Mouse (Mus musculus) mesoderm, embryonic 11.5 days (tissue): ENCODE results near the gene Srebf1.

Experiments
- DNase-seq: peaks from one replicate; pipeline ENCODE4 v3.0.0-alpha.2; 2012; ENCODE audit warnings: low read depth, low spot score

The Srebf1 gene

DNA sequence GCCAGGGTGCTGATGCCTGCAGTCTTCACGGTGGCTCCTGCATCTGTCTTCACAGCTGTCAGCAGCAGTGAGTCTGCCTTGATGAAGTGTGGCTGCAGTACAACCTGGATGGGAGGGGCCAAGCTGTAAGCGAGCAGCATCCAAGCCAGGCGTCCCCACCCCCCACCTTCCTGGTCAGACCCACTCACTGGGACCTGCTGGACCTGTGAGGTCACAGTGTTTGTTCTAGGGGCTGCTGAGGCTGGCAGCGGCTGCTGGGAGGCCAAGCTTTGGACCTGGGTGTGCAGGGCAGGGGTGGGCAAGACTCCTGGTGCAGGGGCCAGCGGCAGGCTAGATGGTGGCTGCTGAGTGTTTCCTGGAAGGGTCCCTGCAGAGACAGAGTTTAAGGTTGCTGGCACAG is 16.2 kb downstream of the Srebf1 start:
- DNase-seq: no peak

DNA sequence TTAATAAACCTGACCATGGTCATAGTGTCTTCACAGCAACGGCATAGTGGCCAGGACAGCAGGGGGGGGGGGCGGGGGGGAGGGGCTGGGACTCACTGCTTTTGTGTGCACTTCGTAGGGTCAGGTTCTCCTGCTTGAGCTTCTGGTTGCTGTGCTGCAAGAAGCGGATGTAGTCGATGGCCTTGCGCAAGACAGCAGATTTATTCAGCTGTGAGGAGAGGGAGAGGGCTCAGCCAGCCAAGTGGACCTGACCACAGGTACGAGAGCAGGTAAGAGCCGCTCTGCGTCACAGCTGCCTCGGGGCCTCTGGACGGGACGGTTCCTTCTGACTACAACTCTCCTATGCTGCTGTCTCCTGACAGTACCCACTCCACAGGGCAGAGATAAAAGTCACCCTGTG is 17.4 kb downstream of the Srebf1 start:
- DNase-seq: no peak

DNA sequence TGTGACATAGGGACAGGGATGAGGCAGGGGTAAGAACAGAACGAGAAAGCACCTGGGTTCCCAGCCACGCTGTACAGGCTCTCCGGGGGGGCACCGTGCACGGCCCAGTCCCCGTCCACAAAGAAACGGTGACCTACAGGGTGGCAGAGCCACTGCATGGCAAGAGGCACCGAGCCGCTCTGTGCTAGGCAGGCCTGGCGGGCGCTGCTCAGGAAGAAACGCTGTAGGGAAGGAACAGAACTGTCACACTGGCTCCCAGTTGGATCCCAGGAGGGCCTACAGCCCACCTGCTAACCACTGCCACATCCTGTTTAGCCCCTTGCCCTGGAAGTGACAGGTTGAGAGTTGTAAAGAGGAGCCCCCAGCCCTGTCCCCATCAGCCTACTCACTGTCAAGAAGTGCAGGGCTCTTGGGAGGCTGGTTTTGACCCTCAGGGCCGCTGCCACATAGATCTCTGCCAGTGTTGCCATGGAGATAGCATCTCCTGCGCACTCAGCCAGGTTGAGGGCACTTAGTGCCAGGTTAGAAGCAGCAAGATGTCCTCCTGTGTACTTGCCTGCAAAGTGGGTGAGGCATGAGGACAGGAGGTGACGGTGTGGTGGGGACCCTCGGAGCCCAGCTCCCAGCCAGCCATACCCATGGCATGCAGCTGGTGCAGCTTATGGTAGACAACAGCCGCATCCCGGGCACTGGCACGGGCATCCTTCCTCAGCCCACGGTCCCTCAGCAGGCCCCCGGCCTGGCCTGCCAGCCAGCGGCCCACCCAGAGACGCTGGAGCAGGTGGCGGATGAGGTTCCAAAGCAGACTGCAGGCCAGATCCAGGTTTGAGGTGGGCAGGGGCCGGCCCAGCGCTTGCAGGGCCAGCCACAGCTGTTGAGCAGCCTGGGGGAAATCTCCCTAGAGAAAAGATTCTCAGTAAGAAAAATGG is 19.4 kb downstream of the Srebf1 start:
- DNase-seq: no peak

DNA sequence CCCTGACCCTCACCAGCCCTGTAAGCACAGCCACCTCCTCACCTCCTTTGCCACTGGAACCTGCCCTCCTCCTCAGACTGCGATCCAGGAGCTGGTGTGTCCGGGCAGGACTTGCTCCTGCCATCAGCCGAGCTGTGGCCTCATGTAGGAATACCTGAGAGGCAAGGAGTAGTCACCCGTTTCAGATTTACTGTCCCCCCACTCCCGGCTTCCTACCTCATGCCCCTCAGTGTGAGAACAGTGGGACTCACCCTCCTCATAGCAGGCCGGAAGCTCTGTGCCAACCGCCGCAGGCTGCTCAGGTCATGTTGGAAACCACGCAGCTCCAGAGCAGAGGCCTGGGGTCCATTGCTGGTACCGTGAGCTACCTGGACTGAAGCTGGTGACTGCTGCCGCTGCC is 22.0 kb downstream of the Srebf1 start:
- DNase-seq: no peak

DNA sequence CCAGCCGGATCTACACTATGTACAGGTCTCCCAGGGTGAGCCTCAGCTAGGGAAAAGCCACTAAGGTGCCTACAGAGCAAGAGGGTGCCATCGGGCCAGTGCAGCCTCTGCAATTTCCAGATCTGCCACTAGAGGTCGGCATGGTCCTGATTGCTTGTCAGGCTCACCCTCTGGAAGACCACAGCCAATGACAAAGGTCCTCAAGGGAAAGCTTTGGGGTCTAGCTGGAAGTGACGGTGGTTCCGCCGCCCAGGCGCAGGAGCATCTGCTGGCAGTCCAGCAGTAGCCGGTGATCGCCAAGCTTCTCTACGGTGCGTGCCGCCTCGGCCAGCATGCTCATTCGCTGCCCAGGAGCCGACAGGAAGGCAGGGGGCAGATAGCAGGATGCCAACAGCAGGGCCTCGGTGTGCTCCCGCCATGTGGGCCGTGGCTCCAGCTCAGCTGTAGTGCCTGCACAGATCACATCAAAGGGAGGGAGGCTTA is 22.6 kb downstream of the Srebf1 start:
- peak; percentile 91 for DNase-seq

DNA sequence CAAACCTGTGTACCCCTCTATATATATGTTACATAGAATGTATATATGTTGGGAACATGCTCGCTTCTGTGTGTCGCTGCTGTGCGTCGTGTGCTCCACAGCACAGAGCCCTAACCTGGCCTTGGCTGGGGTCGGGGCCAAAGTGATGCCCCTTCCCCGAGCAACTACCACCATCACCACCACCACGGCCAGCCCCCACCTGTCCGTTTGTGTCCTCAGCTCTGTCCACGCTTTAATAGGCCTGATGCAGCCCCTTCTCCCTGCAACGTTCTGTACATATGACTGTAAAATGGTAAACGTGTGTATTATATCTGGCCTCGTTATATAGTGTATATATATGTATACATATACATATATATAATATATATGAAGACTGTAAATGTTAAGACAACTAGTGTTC is 23.7 kb downstream of the Srebf1 start:
- DNase-seq: no peak

DNA sequence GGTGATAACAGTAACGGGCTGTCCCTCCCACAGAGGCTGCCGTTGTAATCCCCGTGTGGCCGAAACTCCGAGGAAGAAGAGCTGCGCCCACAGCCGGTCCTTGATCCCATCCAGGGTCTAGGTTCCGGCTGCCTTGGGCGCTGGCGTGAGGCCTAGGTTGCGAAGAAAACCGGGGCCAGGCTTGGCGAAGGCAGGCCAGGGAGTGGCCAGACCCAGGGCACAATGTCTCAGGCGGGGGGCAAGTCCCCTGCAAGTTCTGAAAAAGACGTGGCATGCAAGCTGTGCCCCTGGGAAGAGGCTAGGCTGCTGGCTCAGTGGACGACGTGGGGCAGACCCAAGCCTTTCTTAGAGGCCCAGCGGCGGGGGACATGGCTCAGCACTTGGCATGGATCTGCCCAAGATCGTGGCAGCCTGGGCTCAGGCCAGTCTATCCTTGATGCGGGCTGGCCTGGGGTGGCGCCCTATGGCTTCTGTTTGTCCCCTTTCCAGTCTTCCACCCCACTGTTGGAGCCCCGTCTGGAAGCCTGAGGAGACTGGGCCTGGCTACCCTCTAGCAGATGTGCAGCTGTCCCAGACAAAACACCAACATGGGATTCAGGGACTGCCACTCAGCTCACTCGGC is 24.3 kb downstream of the Srebf1 start:
- no peak for DNase-seq

DNA sequence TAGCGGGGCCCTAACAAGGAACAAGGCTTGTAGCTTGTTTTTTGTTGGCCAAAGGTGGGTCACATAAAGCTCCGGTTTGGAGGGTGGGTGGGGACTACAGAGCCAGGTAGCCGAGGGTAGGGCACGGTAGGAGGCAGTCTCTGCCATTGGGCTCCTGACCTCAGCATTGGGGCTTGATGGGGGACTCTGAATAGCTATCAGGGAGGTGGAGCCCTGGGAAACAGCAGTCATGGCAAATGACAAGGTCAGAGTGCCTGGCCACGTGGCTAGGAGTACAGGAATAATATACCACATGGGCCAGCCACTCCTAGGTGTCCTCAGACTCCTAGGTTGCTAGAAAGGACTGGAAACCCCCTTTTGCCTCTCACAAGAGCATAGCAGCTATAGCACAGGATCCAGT is 26.0 kb downstream of the Srebf1 start:
- no peak for DNase-seq

DNA sequence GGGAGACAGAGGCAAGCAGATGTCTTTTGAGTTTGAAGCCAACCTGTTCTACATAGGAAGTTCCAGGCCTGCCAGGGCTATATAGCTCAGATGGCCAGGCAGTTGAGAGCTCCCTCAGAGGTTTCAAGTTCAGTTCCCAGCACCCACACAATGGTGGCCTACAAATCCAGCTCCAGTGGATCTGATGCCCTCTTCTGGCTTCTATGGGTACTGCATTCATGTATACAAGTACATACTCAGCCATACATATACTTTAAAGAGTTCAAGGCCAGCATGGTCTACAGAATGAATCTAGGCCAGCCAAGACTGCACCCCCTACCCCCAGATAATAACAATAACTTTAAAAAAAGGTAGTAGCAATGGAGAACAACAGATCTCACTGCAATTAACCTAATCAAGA is 27.3 kb downstream of the Srebf1 start:
- DNase-seq: peak; percentile 54

DNA sequence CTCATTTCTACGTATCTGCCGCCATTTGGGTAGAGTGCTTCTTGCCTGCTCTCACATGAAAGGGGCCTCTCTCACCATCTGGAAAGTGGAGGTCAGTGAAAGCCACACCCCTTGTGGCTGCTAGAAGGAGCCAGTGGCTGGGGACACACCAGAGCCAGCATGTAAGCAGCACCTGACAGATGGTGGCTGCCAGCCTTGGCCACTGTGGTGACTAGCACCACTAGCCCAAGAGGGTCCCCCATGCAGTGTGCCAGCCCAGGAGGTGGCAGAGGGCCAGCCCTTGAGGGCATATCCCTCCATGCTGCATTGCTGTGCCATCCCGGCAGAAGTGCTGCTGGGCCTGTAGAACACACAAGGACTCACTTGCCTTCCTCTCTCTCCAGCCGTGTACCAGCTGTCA is 28.8 kb downstream of the Srebf1 start:
- no peak for DNase-seq

DNA sequence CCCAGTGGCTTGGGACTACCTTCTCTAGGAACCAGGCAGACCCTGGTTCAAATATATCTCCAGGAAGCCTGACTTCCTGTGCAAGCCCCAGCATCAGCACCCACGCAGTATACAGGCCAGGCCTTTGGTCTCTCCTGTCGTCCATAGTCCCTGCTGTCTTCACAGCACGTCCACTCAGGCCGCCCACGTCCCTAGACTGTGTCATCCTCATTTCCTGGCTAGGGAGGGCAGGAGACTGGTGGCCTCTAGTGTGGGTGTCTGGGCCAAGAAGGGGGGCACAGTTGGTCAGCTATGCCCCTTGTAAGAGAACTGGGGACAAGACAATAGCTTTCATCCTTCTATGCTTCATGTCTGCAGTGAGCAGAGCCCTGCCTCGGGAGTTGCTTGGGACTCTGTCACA is 29.8 kb downstream of the Srebf1 start:
- no peak for DNase-seq

DNA sequence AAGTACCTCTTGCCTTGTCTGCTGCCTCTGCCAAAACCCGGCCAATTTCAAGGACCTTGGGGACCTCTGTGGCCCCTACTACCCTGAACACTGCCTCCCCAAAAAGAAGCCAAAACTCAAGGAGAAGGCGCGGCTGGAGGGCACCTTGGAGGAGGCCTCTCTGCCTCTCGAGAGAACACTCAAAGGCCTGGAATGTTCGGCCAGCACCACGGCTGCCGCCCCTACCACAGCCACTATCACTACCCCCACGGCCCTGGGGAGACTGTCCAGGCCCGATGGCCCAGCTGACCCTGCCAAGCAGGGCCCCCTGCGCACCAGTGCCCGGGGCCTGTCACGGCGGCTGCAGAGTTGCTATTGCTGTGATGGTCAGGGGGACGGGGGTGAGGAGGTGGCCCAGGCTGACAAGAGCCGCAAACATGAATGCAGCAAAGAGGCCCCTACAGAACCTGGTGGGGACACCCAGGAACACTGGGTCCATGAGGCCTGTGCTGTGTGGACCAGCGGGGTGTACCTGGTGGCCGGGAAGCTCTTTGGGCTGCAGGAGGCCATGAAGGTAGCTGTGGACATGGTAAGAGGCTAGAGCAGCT is 32.2 kb downstream of the Srebf1 start:
- DNase-seq: no peak

DNA sequence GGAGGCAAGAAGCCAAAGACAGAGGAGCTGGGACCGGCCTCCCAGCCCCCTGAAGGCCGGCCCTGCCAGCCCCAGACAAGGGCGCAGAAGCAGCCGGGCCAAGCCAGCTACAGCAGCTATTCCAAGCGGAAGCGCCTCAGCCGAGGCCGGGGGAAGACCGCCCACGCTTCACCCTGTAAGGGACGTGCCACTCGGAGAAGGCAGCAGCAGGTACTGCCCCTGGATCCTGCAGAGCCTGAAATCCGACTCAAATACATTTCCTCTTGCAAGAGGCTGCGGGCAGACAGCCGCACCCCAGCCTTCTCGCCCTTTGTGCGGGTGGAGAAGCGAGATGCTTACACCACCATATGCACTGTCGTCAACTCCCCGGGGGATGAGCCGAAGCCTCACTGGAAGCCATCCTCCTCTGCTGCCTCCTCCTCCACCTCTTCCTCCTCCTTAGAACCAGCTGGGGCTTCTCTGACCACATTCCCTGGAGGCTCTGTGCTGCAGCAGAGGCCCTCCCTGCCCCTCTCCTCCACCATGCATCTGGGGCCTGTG is 32.8 kb downstream of the Srebf1 start:
- DNase-seq: peak; percentile 31

DNA sequence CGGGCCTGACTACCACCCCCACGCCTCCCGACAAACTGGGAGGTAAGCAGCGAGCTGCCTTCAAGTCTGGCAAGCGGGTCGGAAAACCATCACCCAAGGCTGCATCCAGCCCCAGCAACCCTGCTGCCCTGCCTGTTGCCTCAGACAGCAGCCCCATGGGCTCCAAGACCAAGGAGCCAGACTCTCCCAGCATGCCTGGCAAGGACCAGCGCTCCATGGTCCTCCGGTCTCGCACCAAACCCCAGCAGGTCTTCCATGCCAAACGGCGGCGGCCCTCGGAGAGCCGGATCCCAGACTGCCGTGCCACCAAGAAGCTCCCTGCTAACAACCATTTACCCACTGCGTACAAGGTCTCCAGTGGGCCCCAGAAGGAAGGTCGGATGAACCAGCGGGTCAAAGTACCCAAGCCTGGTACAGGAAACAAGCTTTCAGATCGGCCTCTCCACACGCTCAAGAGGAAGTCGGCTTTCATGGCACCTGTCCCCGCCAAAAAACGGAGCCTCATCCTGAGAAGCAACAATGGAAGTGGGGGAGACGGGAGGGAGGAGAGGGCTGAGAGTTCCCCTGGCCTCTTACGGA is 34.0 kb downstream of the Srebf1 start:
- DNase-seq: no peak

DNA sequence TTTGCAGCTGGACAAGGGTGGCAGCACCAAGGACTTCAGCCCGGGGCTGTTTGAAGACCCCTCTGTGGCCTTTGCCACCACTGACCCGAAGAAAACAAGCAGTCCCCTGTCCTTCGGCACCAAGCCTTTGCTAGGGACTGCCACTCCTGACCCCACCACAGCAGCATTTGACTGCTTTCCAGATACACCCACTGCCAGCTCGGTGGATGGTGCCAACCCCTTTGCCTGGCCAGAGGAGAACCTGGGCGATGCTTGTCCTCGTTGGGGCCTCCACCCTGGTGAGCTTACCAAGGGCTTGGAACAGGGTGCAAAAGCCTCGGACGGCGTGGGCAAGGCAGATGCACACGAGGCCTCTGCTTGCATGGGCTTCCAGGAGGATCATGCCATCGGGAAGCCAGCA is 35.3 kb downstream of the Srebf1 start:
- DNase-seq: no peak

DNA sequence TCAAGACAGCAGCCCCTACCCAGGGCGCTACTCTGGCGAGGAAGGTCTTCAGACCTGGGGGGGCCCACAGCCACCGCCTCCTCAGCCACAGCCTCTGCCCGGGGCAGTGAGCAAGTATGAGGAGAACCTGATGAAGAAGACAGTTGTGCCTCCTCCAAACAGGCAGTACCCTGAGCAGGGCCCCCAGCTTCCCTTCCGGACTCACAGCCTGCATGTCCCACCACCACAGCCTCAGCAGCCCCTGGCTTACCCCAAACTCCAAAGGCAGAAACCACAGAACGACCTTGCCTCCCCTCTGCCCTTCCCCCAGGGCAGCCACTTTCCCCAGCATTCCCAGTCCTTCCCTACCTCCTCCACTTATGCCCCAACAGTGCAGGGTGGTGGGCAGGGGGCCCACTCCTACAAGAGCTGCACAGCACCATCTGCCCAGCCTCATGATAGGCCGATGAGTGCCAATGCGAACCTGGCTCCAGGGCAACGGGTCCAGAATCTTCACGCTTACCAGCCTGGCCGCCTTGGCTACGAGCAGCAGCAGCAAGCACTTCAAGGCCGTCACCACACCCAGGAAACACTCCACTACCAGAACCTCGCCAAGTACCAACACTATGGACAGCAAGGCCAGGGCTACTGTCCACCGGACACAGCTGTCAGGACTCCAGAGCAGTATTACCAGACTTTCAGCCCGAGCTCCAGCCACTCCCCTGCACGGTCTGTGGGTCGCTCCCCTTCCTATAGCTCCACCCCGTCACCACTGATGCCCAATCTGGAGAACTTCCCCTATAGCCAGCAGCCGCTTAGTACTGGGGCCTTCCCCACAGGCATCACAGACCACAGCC is 36.8 kb downstream of the Srebf1 start:
- DNase-seq: no peak

DNA sequence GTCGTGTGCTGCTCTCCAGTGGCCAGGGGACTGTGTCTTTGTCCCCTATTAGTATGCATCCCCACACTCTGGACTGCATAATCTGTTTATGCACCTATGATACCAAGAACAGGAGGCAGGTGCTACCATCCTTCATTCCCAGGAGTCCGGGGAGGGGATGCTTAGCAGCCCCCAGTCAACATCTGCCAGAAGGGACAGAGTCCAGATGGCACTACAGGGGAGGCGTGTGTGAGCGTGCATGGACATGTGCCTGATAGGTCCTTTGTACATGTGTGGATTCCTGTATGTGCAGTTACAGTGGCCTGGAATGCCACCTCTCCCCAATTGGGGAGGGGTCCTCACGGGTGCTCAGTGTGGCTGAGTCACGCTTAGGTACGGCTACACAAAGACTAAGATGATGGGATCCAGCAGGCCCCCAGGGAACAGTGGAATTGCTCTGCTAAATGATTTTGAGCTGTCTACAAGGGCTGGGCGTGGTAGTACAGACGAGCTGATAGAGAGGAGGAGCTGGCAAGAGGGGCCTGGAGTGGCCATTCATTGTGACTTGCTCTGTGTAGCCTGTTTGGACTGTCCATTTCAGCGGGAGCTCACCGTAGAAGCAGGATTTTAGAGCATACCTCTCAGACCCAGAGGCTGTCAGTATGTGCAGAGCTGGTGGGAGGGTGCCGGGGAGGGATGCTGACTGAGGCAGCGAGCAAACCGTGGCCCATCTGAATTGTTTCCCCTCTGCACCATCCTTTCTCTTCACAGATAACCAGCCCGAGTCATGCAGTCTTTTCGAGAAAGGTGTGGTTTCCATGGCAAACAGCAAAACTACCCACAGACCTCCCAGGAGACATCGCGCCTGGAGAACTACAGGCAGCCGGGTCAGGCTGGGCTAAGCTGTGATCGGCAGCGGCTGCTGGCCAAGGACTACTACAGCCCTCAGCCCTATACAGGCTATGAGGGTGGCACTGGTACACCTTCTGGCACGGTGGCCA is 37.7 kb downstream of the Srebf1 start:
- DNase-seq: peak; percentile 45

DNA sequence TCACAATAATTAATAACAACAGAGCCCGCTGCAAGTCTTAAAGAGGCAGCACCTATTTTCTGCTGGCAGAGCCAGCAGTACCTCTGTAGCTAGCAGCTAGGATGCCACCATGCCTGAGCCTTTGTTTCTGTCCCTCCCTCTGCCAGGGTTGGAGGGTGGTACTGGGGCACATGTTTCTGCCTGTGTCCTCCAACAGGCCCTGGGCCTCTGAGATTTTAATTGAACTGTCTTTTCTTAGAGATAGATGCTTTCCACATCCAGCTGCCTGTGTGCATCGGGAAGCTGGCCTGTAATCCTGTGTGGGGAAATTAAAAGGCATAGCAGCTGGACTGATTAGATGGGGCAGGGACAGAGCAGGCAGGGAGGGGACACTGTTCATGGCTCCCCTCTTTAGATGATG is 39.6 kb downstream of the Srebf1 start:
- DNase-seq: no peak

DNA sequence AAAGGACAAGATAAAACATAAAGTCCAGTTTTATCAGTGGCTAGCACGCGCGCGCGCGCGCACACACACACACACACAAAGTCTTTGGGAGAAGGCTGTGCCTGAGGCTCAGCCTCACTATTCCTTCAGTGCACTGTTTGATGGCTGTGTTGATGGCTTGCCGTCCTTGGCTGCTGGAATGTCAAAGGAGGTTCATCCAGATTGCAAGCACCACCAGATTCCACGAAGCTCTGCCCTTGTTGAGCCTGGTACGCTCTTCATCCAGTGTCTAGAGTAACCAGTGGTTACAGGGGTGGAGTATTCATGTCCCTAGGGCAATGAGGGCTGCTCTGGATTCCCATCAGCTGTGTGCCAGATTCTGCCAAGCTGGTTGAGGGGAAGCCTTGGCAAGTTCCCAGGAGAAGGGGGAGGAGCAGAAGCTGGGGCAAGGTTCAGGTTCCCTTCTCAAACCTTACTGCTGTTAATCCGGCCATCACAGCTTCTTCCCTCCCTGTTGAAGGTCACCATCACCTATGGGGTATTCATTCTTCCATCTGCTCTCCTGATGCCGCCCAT is 40.2 kb downstream of the Srebf1 start:
- DNase-seq: no peak

DNA sequence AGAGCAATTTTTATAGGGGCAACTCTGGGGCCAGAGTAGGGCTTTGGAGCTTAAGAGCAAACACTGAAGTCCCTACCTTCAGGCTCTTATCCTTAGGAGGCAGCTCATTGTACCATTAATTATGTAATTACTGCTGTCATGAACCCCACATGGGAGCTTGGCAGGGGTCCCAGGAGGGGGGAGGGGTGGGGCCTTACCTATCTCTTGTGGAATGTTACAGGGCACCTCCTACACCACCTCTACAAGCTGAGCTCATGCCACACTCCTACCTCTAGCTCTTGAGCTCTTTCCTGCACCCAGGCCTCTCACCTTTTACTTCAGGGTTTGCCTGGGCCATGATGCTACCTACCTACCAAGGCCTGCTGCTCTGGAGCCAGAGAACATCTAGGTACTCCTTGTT is 43.9 kb downstream of the Srebf1 start:
- no peak for DNase-seq
